Mouse (Mus musculus): ENCODE measurements around the gene Asgr1. TPM values are rescaled to one million over a fixed set of nuclear protein-coding genes. Genes with fewer than 3 reads are reported as not detected.

Asgr1 gene
- total and polyA plus RNA-seq, 3 experiments = 0.31 TPM; not detected in 2

- H3K27ac ChIP-seq (ENCODE audit: control insufficient read depth, low read depth, low read length) = peak overlapping the region; percentile 34; the same call in 1 of the 2 replicates
- peaks cover 0 to 10% of the 10 kb centered on the region in 2 experiments; a peak in 2 of 4 replicates for H3K36me3 ChIP-seq (ENCODE audit: control insufficient read depth in 1 of 2, insufficient read depth in 2 of 2, low read length in 2 of 2)
- H3K4me3 ChIP-seq (ENCODE audit: control insufficient read depth in 1 of 2, insufficient read depth in 1 of 2, low read depth in 2 of 2, low read length in 2 of 2) = peak overlapping the region; percentile 60 to 64
- H3K4me1 ChIP-seq (ENCODE audit: control insufficient read depth in 1 of 2, insufficient read depth in 2 of 2, low read length in 2 of 2) = peaks cover 6 to 17% of the 10 kb centered on the region in 2 experiments
- H3K9ac ChIP-seq (ENCODE audit: control insufficient read depth, low read depth, low read length, poor library complexity, severe bottlenecking) = peak overlapping the region; percentile 65
- no peaks in the 10 kb centered on the region for H3K79me2 ChIP-seq (ENCODE audit: control insufficient read depth, insufficient read depth, low read length, poor library complexity)
- peak; percentile 93 for DNase-seq (ENCODE audit: low read depth, low spot score)
- H3K27me3 ChIP-seq (ENCODE audit: control insufficient read depth in 1 of 2, insufficient read depth in 2 of 2, low read length in 2 of 2) = no peaks in the 10 kb centered on the region
- H3K9me3 ChIP-seq (replicated peaks; ENCODE audit: insufficient read depth, low read length) = no peaks in the 10 kb centered on the region
- no peak for TF ChIP-seq NRF1 (IDR thresholded peaks at IDR 0.05; ENCODE audit: insufficient read depth, low read depth, low read length, poor library complexity, severe bottlenecking)
- TF ChIP-seq BHLHE40 (IDR thresholded peaks at IDR 0.05; ENCODE audit: borderline replicate concordance, low read depth, low read length) = no peak
- TF ChIP-seq TCF12 (IDR thresholded peaks at IDR 0.05; ENCODE audit: low read depth, low read length) = peak; percentile 25; the same call in 1 of the 2 replicates
- TF ChIP-seq TAL1 (IDR thresholded peaks at IDR 0.05; ENCODE audit: low read length) = no peak
- no peak for TF ChIP-seq ZKSCAN1 (IDR thresholded peaks at IDR 0.05; ENCODE audit: low read depth, low read length)
- TF ChIP-seq KAT2A (conservative IDR thresholded peaks at IDR 0.05; ENCODE audit: low read depth, low read length) = no peak
- no peak for TF ChIP-seq CHD1 (IDR thresholded peaks at IDR 0.05; ENCODE audit: low read depth, low read length)
- TF ChIP-seq CHD2 (IDR thresholded peaks at IDR 0.05; ENCODE audit: low read length) = no peak
- TF ChIP-seq MYB (IDR thresholded peaks at IDR 0.05; ENCODE audit: low read depth, low read length) = no peak
- no peak for TF ChIP-seq MAFK (IDR thresholded peaks at IDR 0.05; ENCODE audit: borderline replicate concordance, low read depth, low read length)
- no peak for TF ChIP-seq MEF2A (IDR thresholded peaks at IDR 0.05; ENCODE audit: extremely low read depth, insufficient replicate concordance, low read depth, low read length, poor library complexity, severe bottlenecking)
- no peak for TF ChIP-seq GABPA (IDR thresholded peaks at IDR 0.05; ENCODE audit: low read depth, low read length)
- no peak for TF ChIP-seq E2F4 (IDR thresholded peaks at IDR 0.05; ENCODE audit: borderline replicate concordance, low read depth, low read length)
- no peak for TF ChIP-seq POLR2AphosphoS2 (IDR thresholded peaks at IDR 0.05; ENCODE audit: low read length)
- TF ChIP-seq HCFC1 (IDR thresholded peaks at IDR 0.05; ENCODE audit: low read depth, low read length) = no peak
- TF ChIP-seq USF2 (IDR thresholded peaks at IDR 0.05; ENCODE audit: borderline replicate concordance in 1 of 2, insufficient read depth in 1 of 2, low read depth in 1 of 2, low read length in 2 of 2) = no peak
- no peak for TF ChIP-seq ELF1 (IDR thresholded peaks at IDR 0.05; ENCODE audit: low read depth, low read length)
- peak; percentile 71 for TF ChIP-seq MXI1 (IDR thresholded peaks at IDR 0.05; ENCODE audit: low read depth, low read length)
- TF ChIP-seq UBTF (IDR thresholded peaks at IDR 0.05; ENCODE audit: borderline replicate concordance, insufficient read depth, low read depth, low read length) = no peak
- peak; percentile 81 for TF ChIP-seq MYC (IDR thresholded peaks at IDR 0.05; ENCODE audit: low read depth, low read length)
- peak; percentile 61; the same call in 1 of the 2 replicates for TF ChIP-seq MAX (IDR thresholded peaks at IDR 0.05; ENCODE audit: low read length)
- TF ChIP-seq JUND (IDR thresholded peaks at IDR 0.05; ENCODE audit: low read depth, low read length) = 0 out of 2 replicates have a peak, but pooled peaks have one; percentile 47
- TF ChIP-seq ZMIZ1 (IDR thresholded peaks at IDR 0.05; ENCODE audit: low read depth, low read length) = no peak
- no peak; the same call in 1 of the 2 replicates for TF ChIP-seq USF1 (IDR thresholded peaks at IDR 0.05; ENCODE audit: low read depth, low read length)
- no peak for TF ChIP-seq EP300 (IDR thresholded peaks at IDR 0.05; ENCODE audit: low read depth in 1 of 2, low read length in 2 of 2)
- peak; percentile 88 for TF ChIP-seq RAD21 (IDR thresholded peaks at IDR 0.05; ENCODE audit: low read depth, low read length)
- no peak for TF ChIP-seq GATA1 (IDR thresholded peaks at IDR 0.05; ENCODE audit: low read depth, low read length)
- TF ChIP-seq ETS1 (IDR thresholded peaks at IDR 0.05; ENCODE audit: low read depth, low read length) = no peak
- TF ChIP-seq RCOR1 (IDR thresholded peaks at IDR 0.05; ENCODE audit: low read depth, low read length) = no peak
- TF ChIP-seq SIN3A (IDR thresholded peaks at IDR 0.05; ENCODE audit: low read length) = peak; percentile 55; the same call in 1 of the 2 replicates
- no peak for TF ChIP-seq ZNF384 (IDR thresholded peaks at IDR 0.05; ENCODE audit: low read depth, low read length)
- TF ChIP-seq ZC3H11A (IDR thresholded peaks at IDR 0.05; ENCODE audit: low read depth, low read length) = peak; percentile 78
- no peak for TF ChIP-seq POLR2A (IDR thresholded peaks at IDR 0.05; ENCODE audit: control insufficient read depth in 1 of 2, insufficient read depth in 1 of 2, low read depth in 1 of 2, low read length in 2 of 2, poor library complexity in 1 of 2)
- no peak for TF ChIP-seq MAZ (IDR thresholded peaks at IDR 0.05; ENCODE audit: low read depth, low read length)
- TF ChIP-seq POLR2AphosphoS5 (IDR thresholded peaks at IDR 0.05; ENCODE audit: borderline replicate concordance, low read depth, low read length) = no peak
- TF ChIP-seq CTCF (IDR thresholded peaks at IDR 0.05 in 2 of 3, conservative IDR thresholded peaks at IDR 0.05 in 1 of 3; ENCODE audit: control insufficient read depth in 1 of 3, insufficient read depth in 1 of 3, low read depth in 2 of 3, low read length in 3 of 3, poor library complexity in 1 of 3, severe bottlenecking in 1 of 3) = peak; percentile 72 to 91 (median 89)
Observed at GRCm38 (mm10) chr11:70074379-70075071, 20.6 kb downstream of the Asgr1 start.
